Mouse (Mus musculus) kidney, embryonic 16.5 days (tissue): ENCODE results near the gene Oca2. TPM values are rescaled to one million over a fixed set of nuclear protein-coding genes. Genes with fewer than 3 reads are reported as not detected.

Source experiments
- ATAC-seq: fragments of 200-750 bp; cut with Nextera tagmentation; 2 replicates; pipeline ENCODE4 v1.8.0; 2017; ENCODE audit warnings: moderate TSS enrichment; ENCODE audit not compliant: low FRiP score, low TSS enrichment
- H3K27ac ChIP-seq: fragments of 300-500 bp; sonication (generic); 2 replicates; pipeline ENCODE4 v1.5.1; 2014; ENCODE audit warnings: low read length
- H3K27me3 ChIP-seq: fragments of 300-500 bp; sonication (generic); 2 replicates; pipeline ENCODE4 v1.6.1; 2014; ENCODE audit warnings: low read length, control low read depth, mixed read lengths; ENCODE audit not compliant: insufficient read depth
- H3K36me3 ChIP-seq: fragments of 300-500 bp; sonication (generic); 2 replicates; pipeline ENCODE4 v1.6.1; 2014; ENCODE audit warnings: low read length, control low read depth, mixed read lengths; ENCODE audit not compliant: insufficient read depth
- H3K4me1 ChIP-seq: fragments of 300-500 bp; sonication (generic); 2 replicates; pipeline ENCODE4 v1.6.1; 2014; ENCODE audit warnings: low read length, control low read depth, mixed read lengths; ENCODE audit not compliant: insufficient read depth
- H3K4me2 ChIP-seq: fragments of 300-500 bp; sonication (generic); replicated peaks from 2 replicates; pipeline ENCODE4 v1.6.1; 2014; ENCODE audit warnings: low read depth, low read length
- H3K4me3 ChIP-seq: fragments of 300-500 bp; sonication (generic); 2 replicates; pipeline ENCODE4 v1.5.1; 2014; ENCODE audit warnings: mild to moderate bottlenecking, low read length
- H3K9ac ChIP-seq: fragments of 300-500 bp; sonication (generic); replicated peaks from 2 replicates; pipeline ENCODE4 v1.6.1; 2014; ENCODE audit warnings: low read length
- H3K9me3 ChIP-seq: fragments of 300-500 bp; sonication (generic); 2 replicates; pipeline ENCODE4 v1.6.1; 2016; ENCODE audit warnings: low read length, control low read depth
- WGBS: fragments of 180-500 bp; shearing (Covaris S2); extraction: QIAGEN DNeasy Blood & Tissue Kit; methylation state at CpG from one replicate; pipeline ENCODE4 v1.1.7; 2014; 5-methylcytosine and 5-hydroxymethylcytosine counted together
- polyA plus RNA-seq: library from polyadenylated mRNA; unstranded; fragments of >200 nt; fragmentation: Nextera tagmentation; extraction: Ambion mirVana; gene quantifications from 2 replicates; pipeline ENCODE4 v1.2.1, GENCODE M21; 2015

Gene Oca2
- 0.12 and 0.13 TPM in 2 replicates for polyA plus RNA-seq

DNA sequence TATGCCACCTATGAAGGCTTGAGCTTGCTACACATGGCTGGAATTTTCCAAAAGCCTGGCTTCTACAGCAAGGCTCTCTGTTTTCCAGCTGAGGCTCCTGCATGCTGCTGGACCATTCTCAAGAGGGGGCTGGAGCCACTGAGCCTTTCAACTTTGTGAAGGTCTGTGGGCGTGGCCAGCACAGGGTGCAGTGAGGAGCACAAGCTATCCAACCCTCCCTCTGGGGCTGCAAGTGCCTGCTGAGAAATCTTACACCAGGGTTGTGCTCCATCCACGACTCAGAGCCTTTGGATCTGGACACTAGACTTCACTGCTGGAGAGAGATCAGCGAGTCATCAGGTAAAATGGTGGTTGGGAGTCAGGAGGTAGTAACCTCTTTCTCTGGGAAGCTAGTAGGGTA, at the start of gene Oca2:
Oca2 (plus strand) TSS at position 218 of the 400 bp plus-strand sequence.
- no peak for ATAC-seq
- H3K4me3 ChIP-seq = no peak within 1 kb of the TSS
- H3K9me3 ChIP-seq = no peaks in the 10 kb centered on the region
- 27% methylated on average over 3 of the region's 3 CpGs for WGBS
- H3K4me2 ChIP-seq = no peak within 1 kb of the TSS
- no peaks in the 10 kb centered on the region for H3K36me3 ChIP-seq
- no peak within 1 kb of the TSS for H3K27ac ChIP-seq
- H3K9ac ChIP-seq = no peak within 1 kb of the TSS
- no peaks in the 10 kb centered on the region for H3K4me1 ChIP-seq
- no peaks in the 10 kb centered on the region for H3K27me3 ChIP-seq

DNA sequence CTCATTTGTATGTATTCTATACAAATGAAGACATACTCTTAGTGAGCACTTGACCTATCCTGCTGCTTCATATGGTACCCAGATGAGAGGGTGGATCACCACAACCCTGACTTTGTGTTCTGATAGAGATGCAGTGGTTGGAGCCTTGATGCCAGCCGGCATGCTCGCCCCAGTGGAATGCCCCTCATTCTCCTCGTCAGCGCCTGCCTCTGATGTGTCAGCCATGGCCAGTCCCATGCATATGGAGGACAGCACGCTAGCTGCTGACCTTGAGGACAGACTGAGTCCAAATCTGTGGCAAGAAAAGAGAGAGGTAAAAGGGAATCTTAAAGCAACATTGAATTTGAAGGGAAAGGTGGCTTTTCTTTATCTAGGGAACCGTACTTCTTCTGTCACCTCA, 48.5 kb upstream of the Oca2 start:
- peaks cover 43% of the 10 kb centered on the region for H3K36me3 ChIP-seq
- H3K9ac ChIP-seq = no peak overlapping the region
- H3K27ac ChIP-seq = no peak overlapping the region
- ATAC-seq = no peak
- no peaks in the 10 kb centered on the region for H3K4me1 ChIP-seq
- no peak overlapping the region for H3K4me2 ChIP-seq
- 97% methylated on average over 6 of the region's 6 CpGs for WGBS
- H3K27me3 ChIP-seq = no peaks in the 10 kb centered on the region
- H3K4me3 ChIP-seq = no peak overlapping the region
- H3K9me3 ChIP-seq = no peaks in the 10 kb centered on the region

DNA sequence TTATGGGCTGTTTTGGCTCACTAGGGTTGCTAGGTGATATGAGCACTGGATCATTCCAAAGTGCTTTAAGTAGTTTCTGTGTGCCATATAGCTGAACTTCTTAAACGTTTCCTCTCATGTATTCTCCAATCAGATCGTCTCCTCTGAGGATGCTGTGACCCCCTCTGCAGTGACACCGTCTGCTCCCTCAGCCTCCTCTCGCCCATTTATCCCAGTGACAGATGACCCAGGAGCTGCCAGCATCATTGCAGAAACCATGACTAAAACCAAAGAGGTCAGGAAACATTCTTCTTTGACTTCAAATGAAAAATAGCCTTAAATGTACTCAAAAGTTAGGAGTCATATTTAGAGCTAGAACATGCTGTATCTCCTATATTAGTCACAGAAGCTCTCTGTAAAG, 47.9 kb upstream of the Oca2 start:
- ATAC-seq = no peak
- no peaks in the 10 kb centered on the region for H3K4me1 ChIP-seq
- no peak overlapping the region for H3K4me2 ChIP-seq
- peaks cover 42% of the 10 kb centered on the region for H3K36me3 ChIP-seq
- H3K9ac ChIP-seq = no peak overlapping the region
- H3K4me3 ChIP-seq = no peak overlapping the region
- no peak overlapping the region for H3K27ac ChIP-seq
- no peaks in the 10 kb centered on the region for H3K27me3 ChIP-seq
- no peaks in the 10 kb centered on the region for H3K9me3 ChIP-seq
- 72% methylated on average over 4 of the region's 4 CpGs for WGBS

DNA sequence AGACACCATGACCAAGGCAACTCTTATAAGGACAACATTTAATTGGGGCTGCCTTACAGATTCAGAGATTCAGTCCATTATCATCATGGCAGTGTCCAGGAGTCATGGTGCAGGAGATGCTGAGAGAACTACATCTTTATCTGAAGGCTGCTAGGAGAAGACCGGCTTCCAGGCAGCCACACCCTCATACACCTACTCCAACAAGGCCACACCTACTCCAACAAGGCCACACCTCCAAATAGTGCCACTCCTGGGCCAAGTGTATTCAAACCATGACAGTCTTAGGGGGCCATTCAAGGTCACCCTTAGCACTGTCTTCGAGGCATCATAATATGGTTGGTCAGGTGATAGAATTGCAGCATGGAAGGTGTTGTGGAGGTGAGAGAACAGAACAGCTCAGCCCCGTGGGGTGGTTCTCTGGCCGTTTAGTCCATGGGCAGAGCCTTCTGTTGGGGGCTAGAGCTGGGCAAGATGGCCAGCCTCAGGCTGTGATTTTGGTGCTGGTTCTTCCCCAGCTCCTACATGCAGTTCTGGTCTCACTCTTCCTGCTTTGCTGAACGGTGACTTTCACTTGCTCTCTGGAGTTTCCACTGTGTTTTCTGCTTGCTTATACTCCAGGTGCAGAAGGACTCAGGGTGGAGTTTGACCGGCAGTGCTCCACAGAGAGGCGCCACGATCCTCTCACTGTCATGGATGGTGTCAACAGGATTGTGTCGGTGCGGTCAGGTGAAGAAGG, 37.9 kb upstream of the Oca2 start:
- H3K27ac ChIP-seq = no peak overlapping the region
- H3K4me2 ChIP-seq = no peak overlapping the region
- no peaks in the 10 kb centered on the region for H3K4me1 ChIP-seq
- 95% methylated on average over 10 of the region's 10 CpGs for WGBS
- ATAC-seq = no peak
- H3K4me3 ChIP-seq = no peak overlapping the region
- H3K27me3 ChIP-seq = no peaks in the 10 kb centered on the region
- H3K9ac ChIP-seq = no peak overlapping the region
- no peaks in the 10 kb centered on the region for H3K9me3 ChIP-seq
- H3K36me3 ChIP-seq = peaks cover 60% of the 10 kb centered on the region

DNA sequence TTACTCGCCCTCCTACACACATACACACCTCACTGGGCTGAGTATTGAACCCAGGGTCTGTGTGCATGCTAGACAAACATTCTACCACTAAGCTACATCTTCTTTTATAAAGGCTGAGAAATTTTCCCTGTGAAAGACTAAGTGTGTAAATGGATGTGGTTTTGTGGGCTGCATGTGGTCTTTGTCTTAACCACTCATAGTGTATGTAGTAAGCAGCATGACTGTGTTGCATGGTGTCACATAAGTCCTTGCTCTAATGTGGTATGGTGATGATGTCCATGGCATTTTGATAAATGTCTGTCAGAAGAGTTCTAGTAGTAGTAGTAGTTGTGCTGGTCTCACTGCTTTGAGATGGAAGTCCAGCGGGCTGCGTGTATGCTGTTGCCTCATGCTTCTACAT, 36.7 kb upstream of the Oca2 start:
- H3K4me2 ChIP-seq = no peak overlapping the region
- H3K36me3 ChIP-seq = peaks cover 57% of the 10 kb centered on the region
- 91% methylated on average over 3 of the region's 3 CpGs for whole genome bisulfite sequencing
- no peak for ATAC-seq
- H3K27me3 ChIP-seq = no peaks in the 10 kb centered on the region
- H3K27ac ChIP-seq = no peak overlapping the region
- H3K9ac ChIP-seq = no peak overlapping the region
- H3K9me3 ChIP-seq = no peaks in the 10 kb centered on the region
- H3K4me3 ChIP-seq = no peak overlapping the region
- H3K4me1 ChIP-seq = no peaks in the 10 kb centered on the region

DNA sequence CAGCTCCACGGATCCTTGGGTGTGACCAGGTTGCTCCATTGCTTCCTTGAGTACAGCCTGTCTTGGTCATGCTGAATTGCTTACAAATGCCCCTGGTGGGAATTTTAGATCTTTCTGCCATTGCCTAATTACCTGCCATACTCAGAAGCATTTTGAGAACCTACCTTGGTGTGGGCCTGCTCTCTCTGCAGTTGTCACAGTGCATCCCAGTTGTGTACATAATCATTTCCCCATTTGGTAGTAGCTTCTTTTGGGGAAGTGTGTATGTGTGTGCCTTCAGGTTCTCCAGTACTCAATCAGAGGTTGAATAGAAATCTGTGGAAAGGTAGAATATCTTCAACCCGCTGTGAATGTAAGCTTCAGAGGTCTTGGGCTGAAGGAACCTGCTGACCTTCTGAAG, 36.3 kb upstream of the Oca2 start:
- Histone ChIP-seq H3K36me3 (peaks cover 54% of the 10 kb centered on the region), H3K9me3 (no peaks in the 10 kb centered on the region), H3K4me1 (no peaks in the 10 kb centered on the region), H3K9ac (no peak overlapping the region), H3K4me3 (no peak overlapping the region), H3K4me2 (no peak overlapping the region), H3K27me3 (no peaks in the 10 kb centered on the region), H3K27ac (no peak overlapping the region)
- no peak for ATAC-seq
- 95% methylated on average over 2 of the region's 2 CpGs for WGBS

DNA sequence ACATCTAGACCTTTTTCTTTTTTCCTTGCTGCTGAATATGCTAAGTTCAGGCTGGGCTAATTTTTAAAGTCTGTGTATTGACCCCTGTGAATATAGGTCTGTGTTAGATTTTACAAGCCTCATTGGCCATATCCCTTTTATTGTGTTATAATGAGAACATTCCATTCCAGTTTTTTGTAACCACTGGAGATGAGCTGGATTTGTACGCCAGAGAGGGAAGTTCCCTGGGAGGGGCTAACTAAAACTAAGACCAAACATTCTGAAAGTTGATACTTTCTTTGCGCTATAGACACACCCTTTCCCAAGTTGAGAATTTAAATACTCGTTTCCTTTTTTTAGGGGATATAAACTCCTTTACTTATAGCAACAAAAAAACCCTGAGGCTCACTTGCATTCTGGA, 34.7 kb upstream of the Oca2 start:
- Histone ChIP-seq H3K9me3 (no peaks in the 10 kb centered on the region), H3K27me3 (no peaks in the 10 kb centered on the region), H3K4me2 (no peak overlapping the region), H3K4me3 (no peak overlapping the region), H3K9ac (no peak overlapping the region), H3K4me1 (no peaks in the 10 kb centered on the region), H3K27ac (no peak overlapping the region), H3K36me3 (peaks cover 62% of the 10 kb centered on the region)
- WGBS = 70% methylated on average over 3 of the region's 3 CpGs
- ATAC-seq = no peak

DNA sequence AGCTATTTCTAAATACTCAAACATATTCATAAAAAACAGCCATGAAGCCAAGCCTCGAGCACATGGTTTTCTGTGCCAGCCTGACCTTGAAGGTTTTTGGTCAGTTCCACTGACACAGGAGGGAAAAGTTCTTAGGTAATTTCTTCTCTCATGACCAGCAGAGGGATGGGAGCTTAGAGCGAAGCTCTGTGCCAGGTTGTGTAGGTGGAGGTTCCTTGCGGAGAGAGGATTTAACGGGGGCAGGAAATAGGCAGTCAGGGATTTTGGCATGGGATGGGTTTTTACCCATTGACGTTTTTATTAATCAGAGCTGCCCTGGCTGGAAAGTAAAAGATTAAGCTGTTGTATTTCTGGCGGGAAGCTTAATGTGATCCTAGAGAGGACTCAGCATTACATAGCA, 18.7 kb upstream of the Oca2 start:
- Histone ChIP-seq H3K4me1 (no peaks in the 10 kb centered on the region), H3K9ac (no peak overlapping the region), H3K4me3 (no peak overlapping the region), H3K27me3 (no peaks in the 10 kb centered on the region), H3K27ac (no peak overlapping the region), H3K9me3 (no peaks in the 10 kb centered on the region), H3K36me3 (peaks cover 52% of the 10 kb centered on the region), H3K4me2 (no peak overlapping the region)
- ATAC-seq = no peak
- WGBS = 89% methylated on average over 6 of the region's 6 CpGs

DNA sequence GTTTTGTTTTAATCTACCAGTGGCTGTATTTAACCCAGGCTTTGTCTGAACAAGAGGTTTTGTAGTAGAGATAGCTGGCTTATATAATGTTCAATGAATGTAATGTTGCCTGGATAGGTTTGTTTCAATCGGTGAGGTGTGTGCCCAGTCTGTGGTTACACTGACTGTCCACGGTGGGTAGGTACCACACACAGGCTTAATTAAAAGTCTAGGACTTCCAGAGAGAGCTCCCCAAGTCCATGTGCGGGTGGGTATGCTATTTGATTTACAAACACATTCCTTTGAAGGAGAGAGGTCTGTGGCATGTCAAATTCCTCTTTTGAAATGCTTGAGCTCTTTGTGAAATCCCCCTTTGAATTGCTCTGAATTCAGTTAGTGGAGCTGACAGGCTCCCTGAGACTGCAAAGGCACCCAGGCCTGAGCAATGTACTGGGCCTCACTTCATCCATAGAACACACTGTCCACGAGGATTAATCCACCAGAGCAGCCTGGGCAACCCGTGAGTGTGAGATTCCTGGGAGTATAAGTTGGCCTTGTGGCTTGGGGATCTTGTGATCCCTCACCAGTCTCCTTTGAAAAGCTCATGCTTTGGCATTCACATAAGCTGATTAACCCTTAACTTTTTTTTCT, 3.7 kb upstream of the Oca2 start:
- no peak overlapping the region for H3K4me3 ChIP-seq
- H3K4me2 ChIP-seq = no peak overlapping the region
- no peaks in the 10 kb centered on the region for H3K27me3 ChIP-seq
- ATAC-seq = no peak
- no peaks in the 10 kb centered on the region for H3K4me1 ChIP-seq
- H3K9me3 ChIP-seq = no peaks in the 10 kb centered on the region
- no peak overlapping the region for H3K27ac ChIP-seq
- peaks cover 17% of the 10 kb centered on the region for H3K36me3 ChIP-seq
- H3K9ac ChIP-seq = no peak overlapping the region
- WGBS = 60% methylated on average over 5 of the region's 5 CpGs

DNA sequence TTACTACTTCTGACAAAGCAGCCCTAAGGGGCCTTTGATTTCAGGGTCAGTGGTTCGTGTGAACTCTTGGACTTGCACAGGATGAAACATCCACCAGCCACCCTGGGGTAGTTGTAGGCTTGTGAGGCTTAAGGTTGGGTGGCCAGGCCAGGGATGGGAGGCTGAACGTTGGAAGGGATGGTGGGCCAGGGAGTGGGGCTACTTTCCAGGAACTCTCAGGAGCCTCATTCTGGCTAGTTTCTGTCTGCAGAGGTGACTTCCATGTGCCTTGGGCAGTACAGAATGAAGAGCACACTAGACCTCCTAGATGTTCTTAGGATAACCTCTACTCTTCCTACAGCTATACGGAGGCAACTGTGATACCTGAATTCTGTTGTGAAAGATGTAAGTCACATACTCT, 2.9 kb upstream of the Oca2 start:
- peaks cover 13% of the 10 kb centered on the region for H3K36me3 ChIP-seq
- H3K27me3 ChIP-seq = no peaks in the 10 kb centered on the region
- no peak overlapping the region for H3K4me3 ChIP-seq
- no peak overlapping the region for H3K27ac ChIP-seq
- no peaks in the 10 kb centered on the region for H3K4me1 ChIP-seq
- no peak overlapping the region for H3K9ac ChIP-seq
- no peaks in the 10 kb centered on the region for H3K9me3 ChIP-seq
- WGBS = 78% methylated on average over 3 of the region's 3 CpGs
- H3K4me2 ChIP-seq = no peak overlapping the region
- no peak for ATAC-seq
